8 mouse cellular contexts compared by ENCODE assay signal in the genomic region with DNA sequence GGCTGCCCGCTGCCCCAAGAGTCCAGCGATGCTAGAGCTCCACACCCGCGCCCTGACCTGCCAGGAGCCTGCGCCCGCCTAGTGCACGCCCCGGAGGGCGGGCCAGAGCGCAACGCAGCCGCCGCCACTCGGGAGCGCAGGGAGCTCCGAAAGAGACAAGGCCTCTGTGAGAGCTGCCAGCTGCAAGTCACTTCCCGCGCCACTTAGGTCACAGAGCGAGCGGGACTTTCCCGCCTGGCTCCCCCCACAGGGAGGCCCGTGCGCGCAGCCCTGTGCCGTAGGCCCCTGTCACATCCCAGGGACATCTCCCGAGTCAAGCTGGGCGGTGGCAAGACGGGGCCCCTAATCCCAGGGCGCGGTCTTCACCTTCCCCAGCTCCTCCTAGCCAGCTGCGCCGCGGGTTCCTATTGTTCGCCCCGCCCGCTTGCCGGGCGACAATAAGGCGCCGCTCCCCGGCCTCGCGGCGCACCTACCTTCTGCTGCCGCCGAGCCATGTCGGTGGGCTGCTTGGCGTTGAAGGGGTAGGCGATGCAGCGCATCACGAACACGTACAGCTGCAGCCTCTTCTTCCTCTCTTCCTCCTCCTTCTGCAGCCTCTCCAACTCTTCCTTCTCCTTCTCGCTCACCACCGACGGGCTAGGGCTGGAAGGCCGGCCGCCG. TPM values are rescaled to one million over a fixed set of nuclear protein-coding genes. Genes with fewer than 3 reads are reported as not detected.
A peak's percentile ranks its signal among the peaks of the same experiment; 100 is the strongest.
DNase-seq lines count a peak whose midpoint lies in the region; ATAC-seq and TF ChIP-seq lines count a peak whose summit lies in the region.

No protein-coding gene starts in this region.

- no peaks in the 10 kb centered on the region for H3K9me3 ChIP-seq in heart, embryonic 15.5 days (replicated peaks)
- no peaks in the 10 kb centered on the region for H3K9me3 ChIP-seq in midbrain, postnatal 0 days (ENCODE audit: low read length)

- DNase-seq in MN1 (ENCODE audit: low spot score), result peak; percentile 85
- DNase-seq in adrenal gland, adult 2 months, result peak; percentile 55
- peak; percentile 44 for DNase-seq in embryo, embryonic 11.5 days (ENCODE audit: low read depth, low spot score)
- DNase-seq in left cerebral cortex, adult 8-10 months (ENCODE audit: low spot score in 2 of 2), result peak; percentile 62 to 67
- DNase-seq in midbrain, postnatal 0 days (ENCODE audit: low spot score), result peak; percentile 78
- DNase-seq in yolk sac, embryonic 10.5 days (ENCODE audit: low spot score), result peak; percentile 30
- DNase-seq in B cell, adult 2 months, result no peak

- H3K27ac ChIP-seq in heart, embryonic 15.5 days, result peak overlapping the region; percentile 72
- H3K27ac ChIP-seq in midbrain, postnatal 0 days (ENCODE audit: low read depth, low read length), result peak overlapping the region; percentile 100

- peak overlapping the region; percentile 54 for H3K9ac ChIP-seq in heart, embryonic 15.5 days
- H3K9ac ChIP-seq in midbrain, postnatal 0 days (replicated peaks; ENCODE audit: low read length, poor library complexity, severe bottlenecking), result peak overlapping the region; percentile 99

- no peak for TF ChIP-seq CTCF in midbrain, postnatal 0 days (IDR thresholded peaks at IDR 0.05)

- under 1% methylated on average over 56 of the region's 58 CpGs for WGBS in heart, embryonic 15.5 days
- WGBS in midbrain, postnatal 0 days, result under 1% methylated on average over 49 of the region's 58 CpGs

- H3K4me2 ChIP-seq in heart, embryonic 15.5 days, result peak overlapping the region; percentile 97
- peak overlapping the region; percentile 72 for H3K4me2 ChIP-seq in midbrain, postnatal 0 days (ENCODE audit: low read depth, low read length, poor library complexity, severe bottlenecking)

- peak overlapping the region; percentile 63 for H3K4me3 ChIP-seq in heart, embryonic 15.5 days
- H3K4me3 ChIP-seq in midbrain, postnatal 0 days (ENCODE audit: low read depth, low read length), result peak overlapping the region; percentile 92

- H3K27me3 ChIP-seq in heart, embryonic 15.5 days, result peaks cover 26% of the 10 kb centered on the region
- no peaks in the 10 kb centered on the region for H3K27me3 ChIP-seq in midbrain, postnatal 0 days (ENCODE audit: insufficient read depth, low read length)

- peaks cover 24% of the 10 kb centered on the region for H3K4me1 ChIP-seq in heart, embryonic 15.5 days (replicated peaks)
- H3K4me1 ChIP-seq in midbrain, postnatal 0 days (ENCODE audit: insufficient read depth, low read length), result no peaks in the 10 kb centered on the region; the same call in 1 of the 2 replicates

- peak; percentile 78 for ATAC-seq in heart, embryonic 15.5 days (replicated peaks; ENCODE audit: insufficient number of reproducible peaks, insufficient read depth, low FRiP score, low read depth)
- peak; percentile 82 for ATAC-seq in midbrain, postnatal 0 days (ENCODE audit: low FRiP score)

- H3K36me3 ChIP-seq in heart, embryonic 15.5 days, result no peaks in the 10 kb centered on the region
- no peaks in the 10 kb centered on the region for H3K36me3 ChIP-seq in midbrain, postnatal 0 days (ENCODE audit: insufficient read depth, low read length)

RNA-seq across cellular contexts. Expression of gene Cadps, which starts 0.9 kb away (rescaled TPM):
- total RNA-seq in adrenal gland, adult 2 months (2021), result 10 to 100 TPM in 1 of 2 experiments, 1 to 10 TPM in 1; 8.8 to 10.9 TPM
- polyA plus RNA-seq in adrenal gland, adult 2 months (2012; rRNA removed), result 1.3 and 2.1 TPM in 2 replicates
- 0.37 and 0.67 TPM in 2 replicates for polyA plus RNA-seq in heart, embryonic 15.5 days (2015; fragmentation: Nextera tagmentation; extraction: Ambion mirVana)
- total RNA-seq in left cerebral cortex, adult 8-10 months (2022), result 100 to 1,000 TPM; 216 to 245 (median 229) TPM
- total RNA-seq in midbrain, postnatal 0 days (2014; rRNA removed), result 194 and 235 TPM in 2 replicates
- polyA plus RNA-seq in midbrain, postnatal 0 days (2015; fragmentation: Nextera tagmentation; extraction: Ambion mirVana), result 33.0 and 38.6 TPM in 2 replicates

Comparison
In these comparisons a context has a peak if more than half of its experiments do, and no peak if none do; other contexts are left out.
1. DNase-seq: peak in MN1 (single experiment), adrenal gland, adult 2 months (single experiment), embryo, embryonic 11.5 days (single experiment), left cerebral cortex, adult 8-10 months (2 of 2), midbrain, postnatal 0 days (single experiment) and yolk sac, embryonic 10.5 days (single experiment); none in B cell, adult 2 months (0 of 2).
2. RNA of gene Cadps, which starts 0.9 kb away (total RNA-seq): 216 to 245 TPM in left cerebral cortex, adult 8-10 months and 194 to 235 TPM in midbrain, postnatal 0 days; 8.8 to 10.9 TPM in adrenal gland, adult 2 months; every median in the first group is over 10 times any median in the second.